Comparison of ENCODE assay signal across 8 mouse cellular contexts in the genomic region with DNA sequence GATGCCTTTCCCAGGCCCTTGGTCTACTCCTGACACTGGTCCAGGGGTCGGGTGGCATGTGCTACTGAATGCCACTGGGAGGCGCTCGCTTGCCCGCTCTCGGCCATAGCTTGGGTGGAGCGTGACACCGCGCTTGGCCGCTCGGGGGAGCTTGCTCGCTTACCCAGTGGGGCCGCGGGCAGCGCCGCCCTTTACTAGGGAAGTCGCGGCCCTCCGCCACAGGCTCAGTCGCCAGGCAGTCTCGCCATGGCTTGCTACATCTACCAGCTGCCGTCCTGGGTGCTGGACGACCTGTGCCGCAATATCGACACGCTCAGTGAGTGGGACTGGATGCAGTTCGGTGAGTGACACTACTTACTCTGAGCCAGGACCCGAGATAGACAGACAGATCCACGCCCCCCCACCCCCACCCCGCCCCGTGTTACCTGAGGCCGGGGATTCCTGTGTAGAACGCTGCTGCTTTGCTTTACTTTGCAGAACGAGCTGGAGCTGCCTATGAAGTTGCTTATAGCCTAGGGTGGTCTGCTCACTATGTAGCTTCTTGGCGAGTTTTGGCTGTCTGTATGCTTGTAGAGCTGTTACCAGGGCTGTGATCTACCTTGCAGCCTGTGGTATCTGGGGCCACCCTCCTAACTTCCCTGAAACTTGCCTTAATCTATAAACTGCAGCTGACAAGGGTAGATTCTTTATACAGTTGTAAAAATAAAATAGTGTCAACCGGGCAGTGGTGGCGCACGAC. TPM values are rescaled to one million over a fixed set of nuclear protein-coding genes. Genes with fewer than 3 reads are reported as not detected.
DNase-seq lines count a peak whose midpoint lies in the region; ATAC-seq and TF ChIP-seq lines count a peak whose summit lies in the region.

A gene (plus strand): TSS at position 166 of the 739 bp plus-strand sequence.

- ATAC-seq in forebrain, embryonic 12.5 days (ENCODE audit: low FRiP score) = peak; percentile 91
- peak; percentile 97 for ATAC-seq in heart, postnatal 0 days (ENCODE audit: insufficient read depth, low read depth)
- ATAC-seq in liver, embryonic 16.5 days (ENCODE audit: low read depth) = peak; percentile 95
- ATAC-seq in neural tube, embryonic 13.5 days (ENCODE audit: low read depth) = peak; percentile 91

- TF ChIP-seq CTCF in heart, postnatal 0 days (IDR thresholded peaks at IDR 0.05; ENCODE audit: low read depth) = peak; percentile 99
- TF ChIP-seq CTCF in testis, adult 2 months (IDR thresholded peaks at IDR 0.05; ENCODE audit: control insufficient read depth, insufficient read depth, insufficient replicate concordance, low read depth, low read length) = peak; percentile 86

- H3K27me3 ChIP-seq in forebrain, embryonic 12.5 days = no peaks in the 10 kb centered on the region
- no peaks in the 10 kb centered on the region for H3K27me3 ChIP-seq in heart, postnatal 0 days (ENCODE audit: control insufficient read depth, insufficient read depth, low read length)
- no peaks in the 10 kb centered on the region for H3K27me3 ChIP-seq in liver, embryonic 16.5 days (ENCODE audit: control insufficient read depth, insufficient read depth, low read depth, low read length)
- H3K27me3 ChIP-seq in neural tube, embryonic 13.5 days = no peaks in the 10 kb centered on the region
- H3K27me3 ChIP-seq in testis, adult 2 months (ENCODE audit: control insufficient read depth, insufficient read depth, low read length) = no peaks in the 10 kb centered on the region

- H3K4me2 ChIP-seq in forebrain, embryonic 12.5 days = peak within 1 kb of the TSS; percentile 71
- peak within 1 kb of the TSS; percentile 82 for H3K4me2 ChIP-seq in heart, postnatal 0 days (ENCODE audit: low read depth, low read length)
- peak within 1 kb of the TSS; percentile 79 for H3K4me2 ChIP-seq in liver, embryonic 16.5 days (ENCODE audit: low read depth, low read length)
- peak within 1 kb of the TSS; percentile 72 for H3K4me2 ChIP-seq in neural tube, embryonic 13.5 days

- no peaks in the 10 kb centered on the region for H3K9me3 ChIP-seq in forebrain, embryonic 12.5 days
- H3K9me3 ChIP-seq in heart, postnatal 0 days (replicated peaks; ENCODE audit: control insufficient read depth, low read length) = no peaks in the 10 kb centered on the region
- H3K9me3 ChIP-seq in liver, embryonic 16.5 days (replicated peaks; ENCODE audit: control insufficient read depth, low read length) = no peaks in the 10 kb centered on the region
- no peaks in the 10 kb centered on the region for H3K9me3 ChIP-seq in neural tube, embryonic 13.5 days

- H3K27ac ChIP-seq in forebrain, embryonic 12.5 days = no peak within 1 kb of the TSS
- peak within 1 kb of the TSS; percentile 46 for H3K27ac ChIP-seq in heart, postnatal 0 days (ENCODE audit: low read depth)
- H3K27ac ChIP-seq in liver, embryonic 16.5 days (ENCODE audit: low read length) = peak within 1 kb of the TSS; percentile 56; the same call in 1 of the 2 replicates
- no peak within 1 kb of the TSS for H3K27ac ChIP-seq in neural tube, embryonic 13.5 days (replicated peaks)
- no peak within 1 kb of the TSS; the same call in 1 of the 2 replicates for H3K27ac ChIP-seq in testis, adult 2 months (ENCODE audit: control insufficient read depth, insufficient read depth, low read depth, low read length)

- 10% methylated on average over 37 of the region's 37 CpGs for WGBS in forebrain, embryonic 12.5 days
- WGBS in heart, postnatal 0 days = 8% methylated on average over 37 of the region's 37 CpGs
- WGBS in liver, embryonic 16.5 days (ENCODE audit: insufficient replicate concordance) = 2% methylated on average over 37 of the region's 37 CpGs
- 9% methylated on average over 36 of the region's 37 CpGs for WGBS in neural tube, embryonic 13.5 days

- H3K4me1 ChIP-seq in forebrain, embryonic 12.5 days = peaks cover 4% of the 10 kb centered on the region
- H3K4me1 ChIP-seq in heart, postnatal 0 days (ENCODE audit: control insufficient read depth, insufficient read depth) = no peaks in the 10 kb centered on the region
- H3K4me1 ChIP-seq in liver, embryonic 16.5 days (ENCODE audit: control insufficient read depth, low read depth, low read length) = peaks cover 11% of the 10 kb centered on the region
- H3K4me1 ChIP-seq in neural tube, embryonic 13.5 days (replicated peaks) = 0 out of 2 replicates have a peak, but pooled peaks cover 6% of the 10 kb centered on the region
- H3K4me1 ChIP-seq in testis, adult 2 months (ENCODE audit: control insufficient read depth, insufficient read depth, low read length) = no peaks in the 10 kb centered on the region; the same call in none of the 2 replicates

- peak; percentile 77 for TF ChIP-seq POLR2A in testis, adult 2 months (IDR thresholded peaks at IDR 0.05; ENCODE audit: control insufficient read depth, low read depth, low read length)

- peak within 1 kb of the TSS; percentile 56 for H3K9ac ChIP-seq in forebrain, embryonic 12.5 days
- H3K9ac ChIP-seq in heart, postnatal 0 days (replicated peaks; ENCODE audit: low read depth, low read length) = peak within 1 kb of the TSS; percentile 50
- H3K9ac ChIP-seq in liver, embryonic 16.5 days (ENCODE audit: low read depth, low read length) = peak within 1 kb of the TSS; percentile 68
- H3K9ac ChIP-seq in neural tube, embryonic 13.5 days = peak within 1 kb of the TSS; percentile 72

- peak within 1 kb of the TSS; percentile 49 for H3K4me3 ChIP-seq in forebrain, embryonic 12.5 days (replicated peaks)
- H3K4me3 ChIP-seq in heart, postnatal 0 days (ENCODE audit: low read depth, low read length) = peak within 1 kb of the TSS; percentile 62
- H3K4me3 ChIP-seq in liver, embryonic 16.5 days (ENCODE audit: low read depth, low read length) = peak within 1 kb of the TSS; percentile 68
- H3K4me3 ChIP-seq in neural tube, embryonic 13.5 days = peak within 1 kb of the TSS; percentile 49
- H3K4me3 ChIP-seq in testis, adult 2 months (ENCODE audit: control insufficient read depth, low read depth, low read length) = peak within 1 kb of the TSS; percentile 78

- TF ChIP-seq EP300 in heart, postnatal 0 days (IDR thresholded peaks at IDR 0.05; ENCODE audit: low read depth) = no peak

- DNase-seq in CD8-positive naive resting alpha-beta T cell, adult 2 months (ENCODE audit: low read depth in 2 of 2, low spot score in 2 of 2) = peak; percentile 94 to 95
- DNase-seq in c-Kit-positive CD71-positive TER-119-negative erythroid progenitor cells, embryonic 14.5 days (ENCODE audit: low read depth) = peak; percentile 87
- peak; percentile 92 for DNase-seq in heart, postnatal 0 days (ENCODE audit: low spot score)
- peak; percentile 97 to 98 for DNase-seq in kidney, postnatal 4 days

- H3K36me3 ChIP-seq in forebrain, embryonic 12.5 days (replicated peaks) = no peaks in the 10 kb centered on the region
- H3K36me3 ChIP-seq in heart, postnatal 0 days (replicated peaks; ENCODE audit: control insufficient read depth, insufficient read depth, low read length) = no peaks in the 10 kb centered on the region
- H3K36me3 ChIP-seq in liver, embryonic 16.5 days (ENCODE audit: control insufficient read depth, insufficient read depth) = no peaks in the 10 kb centered on the region
- H3K36me3 ChIP-seq in neural tube, embryonic 13.5 days = peaks cover 6% of the 10 kb centered on the region
- no peaks in the 10 kb centered on the region for H3K36me3 ChIP-seq in testis, adult 2 months (ENCODE audit: control insufficient read depth, insufficient read depth, low read length)

RNA-seq across cellular contexts. Expression of the gene that starts here (rescaled TPM):
- polyA plus RNA-seq in forebrain, embryonic 12.5 days (2016; fragmentation: Nextera tagmentation; extraction: Ambion mirVana) = 0.63 and 1.6 TPM in 2 replicates
- 7.0 and 23.2 TPM in 2 replicates for total RNA-seq in heart, postnatal 0 days (2014; rRNA removed; ENCODE audit: low replicate concordance)
- polyA plus RNA-seq in heart, postnatal 0 days (2015; fragmentation: Nextera tagmentation; extraction: Ambion mirVana) = 5.8 and 6.3 TPM in 2 replicates
- polyA plus RNA-seq in liver, embryonic 16.5 days (2015; fragmentation: Nextera tagmentation; extraction: Ambion mirVana) = 12.4 and 13.2 TPM in 2 replicates
- 2.5 and 2.7 TPM in 2 replicates for polyA plus RNA-seq in neural tube, embryonic 13.5 days (2015; fragmentation: Nextera tagmentation; extraction: Ambion mirVana)
- 2.4 and 3.3 TPM in 2 replicates for polyA plus RNA-seq in testis, adult 2 months (2012; rRNA removed)

Comparison
In these comparisons a context has a peak if more than half of its experiments do, and no peak if none do; other contexts are left out.
1. H3K27ac ChIP-seq: peak in heart, postnatal 0 days (single experiment) and liver, embryonic 16.5 days (single experiment); none in forebrain, embryonic 12.5 days (single experiment), neural tube, embryonic 13.5 days (single experiment) and testis, adult 2 months (single experiment).
2. Peak in every context shown above with its lines, with median percentiles within 50 percentile points of each other: DNase-seq, ATAC-seq, H3K4me2 ChIP-seq, H3K4me3 ChIP-seq and H3K9ac ChIP-seq.